Mouse (Mus musculus) heart, adult 9 months (tissue): ENCODE data around the gene Cd52.
"Not testable (repeated sequence)": the region's sequence is repeated elsewhere in the genome, so short reads cannot be mapped to it uniquely, and the experiment has no call there.

Experiments used
- DNase-seq, 2 experiments: peaks; one replicate each; pipeline ENCODE4 v3.0.0; 2022; ENCODE audit warnings: low spot score in 2 of 2

The Cd52 gene

GRCm38 (mm10) chr4:134094923-134095547 is at the start of gene Cd52:
Cd52 (minus strand) TSS chr4:134095082.
- peak; percentile 19 to 38 for DNase-seq

- not testable (repeated sequence) for DNase-seq
Observed at GRCm38 (mm10) chr4:134144297-134144696, 49.4 kb upstream of the Cd52 start.

DNA sequence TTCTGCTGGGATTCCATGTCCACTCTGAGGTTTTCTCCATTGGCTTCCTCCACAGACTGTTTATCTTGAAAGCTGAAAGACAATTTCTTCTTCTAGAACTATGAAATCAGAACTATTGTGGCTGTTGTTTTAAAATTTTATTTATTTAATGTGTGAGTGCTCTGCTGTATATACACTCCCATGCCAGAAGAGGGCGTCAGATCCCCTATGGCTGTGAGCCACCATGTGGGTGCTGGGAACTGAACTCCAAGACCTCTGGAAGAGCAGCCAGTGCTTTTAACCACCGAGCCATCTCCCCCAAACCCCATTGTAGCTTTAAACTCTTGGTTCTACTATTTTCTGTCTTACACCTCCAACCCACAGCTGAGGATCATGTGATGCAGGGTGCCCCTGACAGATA is 44.0 kb upstream of the Cd52 start:
- no peak for DNase-seq

GRCm38 (mm10) chr4:134136280-134136926 is 41.5 kb upstream of the Cd52 start:
- DNase-seq, result no peak

GRCm38 (mm10) chr4:134132519-134133095 is 37.7 kb upstream of the Cd52 start:
- no peak for DNase-seq

- DNase-seq, result no peak
Observed at GRCm38 (mm10) chr4:134132117-134132516, 37.2 kb upstream of the Cd52 start.

- no peak for DNase-seq
Observed at GRCm38 (mm10) chr4:134129482-134129881, 34.6 kb upstream of the Cd52 start.

DNA sequence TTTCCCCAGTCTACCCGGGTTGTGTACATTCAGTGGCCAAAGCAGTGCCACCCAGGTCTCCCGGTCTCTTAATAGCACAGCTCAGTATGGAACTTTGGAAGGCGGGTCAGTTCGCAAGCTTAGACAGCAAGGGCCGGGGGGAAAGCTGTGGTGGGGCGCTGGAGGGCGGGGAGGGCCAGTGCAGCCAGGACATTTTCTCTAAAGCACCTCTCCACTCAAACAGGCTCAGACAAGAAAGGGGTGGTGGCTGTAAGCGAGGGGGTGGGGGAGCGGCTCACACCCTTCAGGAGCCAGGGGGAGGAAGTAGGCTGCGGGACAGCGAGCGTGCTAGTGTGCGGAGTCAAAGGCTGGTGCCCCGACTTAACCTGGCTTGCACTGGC is 34.1 kb upstream of the Cd52 start:
- DNase-seq, result no peak

DNA sequence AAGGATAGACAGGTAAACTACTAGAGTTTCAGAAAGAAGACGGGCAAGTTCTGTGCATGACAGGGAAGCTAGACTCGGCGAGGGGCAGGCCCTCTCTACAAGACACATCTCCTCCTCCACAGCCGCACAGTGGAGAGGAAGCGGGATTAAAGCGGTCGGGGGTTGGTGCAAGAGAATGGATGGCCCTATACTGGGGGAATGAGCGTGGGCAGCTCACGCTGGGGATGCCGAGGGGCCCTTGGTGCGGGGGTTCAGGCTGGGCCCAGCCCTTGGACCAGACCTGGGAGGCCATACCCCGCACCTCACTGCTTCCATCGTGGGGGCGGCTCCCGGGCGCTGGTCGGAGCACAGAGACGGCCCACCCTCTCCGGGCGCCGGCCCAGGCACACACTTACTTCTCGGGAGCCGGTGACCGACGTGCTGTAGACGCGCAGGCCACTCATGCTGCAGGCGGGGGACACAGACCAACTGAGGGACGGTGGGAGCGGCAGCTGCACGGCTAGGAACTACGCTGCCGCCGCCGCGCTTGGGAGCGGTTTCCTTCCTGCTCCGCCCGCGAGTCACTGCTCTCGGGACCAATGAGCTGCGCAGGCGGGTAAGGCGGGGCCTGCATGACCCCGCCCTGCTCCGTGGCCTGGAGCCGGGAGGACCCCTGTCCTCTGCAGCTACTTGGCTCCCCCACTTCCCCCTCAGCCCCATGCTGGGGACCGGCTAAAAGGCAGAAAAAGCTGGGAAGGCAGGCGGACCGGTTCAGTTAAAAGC is 33.5 kb upstream of the Cd52 start, which contains the start of gene Sh3bgrl3:
TSS of gene Sh3bgrl3 (minus strand) at position 569 of the 762 bp plus-strand sequence.
- DNase-seq, result peak; percentile 88 to 92

DNA sequence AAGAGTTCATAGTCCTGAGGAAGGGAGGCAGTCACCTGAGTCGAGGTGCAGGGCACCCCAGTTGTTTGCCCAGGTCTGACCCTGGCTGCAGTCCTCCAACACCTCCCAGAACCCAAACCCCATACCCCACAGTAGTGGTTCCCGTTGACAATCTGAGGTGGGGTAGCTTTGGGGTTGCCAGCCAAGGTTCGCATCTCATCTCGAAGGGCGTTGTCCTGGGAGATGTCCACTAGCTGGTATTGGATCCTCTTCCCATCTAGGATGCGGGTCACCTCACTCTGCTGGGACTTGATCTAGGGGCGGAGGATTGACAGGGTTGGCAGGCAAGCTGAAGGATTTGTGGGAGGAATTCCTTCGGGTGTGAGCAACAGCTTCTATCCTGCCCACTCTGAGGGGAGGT is 32.9 kb upstream of the Cd52 start:
- DNase-seq, result no peak

- no peak for DNase-seq
Observed at GRCm38 (mm10) chr4:134127121-134127455, 32.2 kb upstream of the Cd52 start.

GRCm38 (mm10) chr4:134126300-134127120 is 31.6 kb upstream of the Cd52 start:
- no peak for DNase-seq

DNA sequence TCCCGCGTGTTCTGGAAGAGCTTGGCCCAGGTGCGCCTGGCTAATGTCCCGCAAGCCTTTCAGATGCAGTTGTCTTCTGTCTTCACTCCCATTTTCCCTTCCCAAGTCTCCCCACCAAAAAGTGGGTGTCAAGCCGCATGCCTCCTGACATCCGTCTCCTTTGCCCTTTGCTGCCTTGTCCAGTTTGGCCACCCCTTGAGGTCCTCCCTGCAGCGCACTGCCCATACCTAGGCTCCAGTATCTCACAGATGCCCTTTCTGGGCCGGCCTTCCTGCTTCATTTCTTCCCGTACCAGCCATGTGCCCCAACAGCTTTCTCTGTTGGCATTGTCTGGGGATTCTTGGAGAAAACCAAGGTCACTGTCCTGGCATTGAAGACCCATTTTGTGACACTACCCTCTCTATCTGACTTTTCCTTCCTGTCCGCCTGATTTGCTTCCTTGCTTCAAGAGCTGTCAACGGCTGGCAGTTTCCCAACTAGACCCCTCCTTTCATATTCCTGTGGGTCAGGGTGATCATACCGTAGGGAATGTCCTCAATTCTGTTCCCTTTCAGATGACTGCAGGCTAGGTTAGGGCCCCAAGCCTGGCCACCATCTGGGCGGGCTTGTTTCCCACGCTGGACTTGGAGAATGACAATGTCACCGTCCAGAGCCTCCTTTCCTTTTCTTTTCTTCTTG is 30.6 kb upstream of the Cd52 start:
- no peak for DNase-seq

- DNase-seq, result peak; percentile 30 to 32
Observed at GRCm38 (mm10) chr4:134123680-134124551, 29.0 kb upstream of the Cd52 start.

DNA sequence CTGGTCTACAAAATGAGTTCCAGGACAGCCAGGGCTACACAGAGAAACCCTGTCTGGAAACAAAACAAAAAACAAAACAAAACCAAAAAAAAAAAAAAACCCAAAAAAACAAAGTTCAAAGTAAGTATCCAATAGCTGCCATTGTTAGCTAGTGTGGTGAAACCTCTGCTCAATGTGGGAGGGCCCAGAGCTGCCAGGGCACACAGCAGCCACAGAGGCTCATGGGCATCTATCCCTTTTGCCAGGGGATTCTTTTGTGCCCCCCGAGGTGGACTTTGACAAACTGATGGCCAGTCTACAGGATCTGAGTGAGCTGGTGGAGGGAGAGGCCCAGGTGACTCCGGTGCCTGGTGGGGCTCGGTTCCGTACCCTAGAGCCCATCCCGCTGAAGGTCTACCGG is 28.3 kb upstream of the Cd52 start:
- no peak for DNase-seq

DNA sequence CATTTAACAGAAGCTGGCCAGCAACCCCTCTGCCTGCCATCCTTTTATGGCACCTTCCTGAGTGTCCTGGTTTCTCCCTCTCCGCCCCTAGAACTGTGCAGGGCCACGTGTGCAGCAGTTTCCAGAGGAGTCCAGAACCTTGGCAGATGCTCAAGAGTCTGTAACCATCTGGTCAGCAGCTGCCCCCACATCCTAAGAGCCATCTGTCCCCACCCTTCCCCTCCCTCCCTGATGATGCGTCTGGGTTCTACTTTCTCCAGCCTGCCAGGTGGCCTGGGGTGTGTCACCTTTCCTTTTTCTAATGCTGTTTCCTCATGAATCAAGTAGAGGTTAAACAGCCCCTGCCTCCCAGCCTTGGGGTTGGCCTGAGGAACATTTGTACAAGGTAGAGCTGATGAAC is 27.4 kb upstream of the Cd52 start:
- DNase-seq, result peak in 1 of 2 experiments; percentile 41

DNA sequence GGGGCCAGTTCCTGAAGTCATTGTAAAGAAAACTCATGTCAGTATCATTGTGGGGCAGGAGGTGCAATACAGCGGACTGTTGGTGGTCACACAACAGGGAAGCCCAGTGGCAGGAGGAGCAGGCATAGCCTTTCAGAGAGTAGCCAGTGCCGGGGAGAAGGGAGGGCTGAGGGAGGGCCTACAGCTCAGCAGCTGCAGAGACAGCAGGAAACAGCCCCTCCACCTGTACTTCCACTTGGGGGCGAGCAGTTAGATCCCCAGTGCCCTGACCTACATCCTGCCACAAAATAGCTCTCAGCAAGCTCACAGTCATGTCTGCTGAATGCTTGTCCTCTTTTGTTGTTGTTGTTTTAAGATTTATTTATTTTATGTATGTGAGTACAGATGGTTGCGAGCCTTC is 26.7 kb upstream of the Cd52 start:
- DNase-seq, result no peak

- no peak for DNase-seq
Observed at GRCm38 (mm10) chr4:134120916-134121315, 26.0 kb upstream of the Cd52 start.

DNA sequence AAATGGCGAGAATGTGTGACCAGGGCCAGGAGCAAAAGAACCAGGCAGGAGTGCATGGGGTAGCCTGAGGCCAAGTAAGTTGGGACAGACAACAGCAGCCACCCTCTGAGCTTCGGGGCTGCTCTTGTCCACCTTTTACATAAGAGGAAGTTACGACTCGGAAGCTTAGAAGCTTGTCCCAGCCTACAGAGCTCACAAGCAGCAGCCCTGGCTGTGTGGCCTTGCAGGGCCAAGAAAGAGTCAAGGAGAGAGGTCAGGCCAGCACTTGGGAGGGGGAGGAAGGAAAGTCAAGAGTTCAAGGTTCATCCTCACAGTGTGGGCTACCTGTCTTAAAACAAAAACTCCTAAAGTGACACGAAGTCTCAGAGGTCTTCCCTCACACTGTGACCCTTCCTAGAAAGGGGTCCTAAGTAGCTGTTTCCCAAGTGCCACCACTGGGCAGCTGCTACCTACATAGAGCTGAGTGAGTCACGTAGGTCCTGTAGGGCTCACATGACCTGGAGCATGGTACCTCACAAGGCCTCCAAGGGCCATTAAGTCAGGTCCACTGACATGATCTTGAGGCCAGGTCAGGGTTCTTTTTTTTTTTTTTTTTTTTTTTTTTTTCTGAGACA is 25.4 kb upstream of the Cd52 start:
- DNase-seq, result no peak

DNA sequence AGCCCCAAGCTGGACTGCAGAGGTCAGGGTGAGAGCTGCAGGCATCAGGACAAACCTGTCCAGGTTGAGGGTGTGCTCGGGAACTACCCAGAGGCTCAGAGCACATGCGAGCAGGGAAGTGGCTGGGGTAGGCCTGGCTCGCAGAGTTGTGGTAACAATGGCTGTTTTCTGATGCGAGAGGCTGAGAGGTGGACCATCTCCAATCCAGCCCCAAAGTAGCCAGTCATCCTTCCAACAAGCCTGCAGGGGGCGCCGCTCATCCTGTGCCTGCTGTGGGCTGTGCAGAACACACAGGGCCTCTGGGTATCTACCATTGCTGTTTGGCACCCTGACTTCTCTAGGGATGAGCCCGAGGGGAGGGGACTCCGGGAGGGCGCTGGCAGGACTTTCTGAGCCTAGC is 24.8 kb upstream of the Cd52 start:
- no peak for DNase-seq
